Mouse (Mus musculus): ENCODE measurements at regions not wholly inside any gene's neighbourhood (a gene's known extent, or its start where the extent isn't known, plus 50 kb on each side); places are given as distances from the start of the nearest gene placed in this dataset.
A peak's percentile ranks its signal among the peaks of the same experiment; 100 is the strongest.

DNA sequence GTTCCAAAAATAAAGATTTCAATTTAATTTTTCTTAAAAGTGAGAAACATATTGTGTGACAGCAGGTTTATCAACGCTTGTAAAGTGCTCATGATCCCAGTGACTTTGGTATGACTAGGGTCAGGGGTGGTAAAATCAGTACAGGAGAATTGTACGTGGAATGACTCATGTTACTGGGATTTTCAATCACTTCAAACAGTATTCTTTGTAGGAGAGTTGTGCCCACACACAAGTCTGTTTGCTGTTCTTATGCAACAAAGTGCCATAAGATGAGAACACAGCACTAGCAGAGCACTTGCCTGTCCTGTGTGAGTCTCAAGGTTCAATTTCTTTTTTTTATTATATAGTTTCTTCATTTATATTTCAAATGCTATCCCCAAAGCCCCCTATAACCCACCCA lies 166.5 kb downstream of the Smarca1 start:
- no peak for DNase-seq (ENCODE audit: low spot score in 2 of 2)

- DNase-seq (ENCODE audit: low spot score in 2 of 2): peak in 1 of 2 experiments; percentile 1
Observed at GRCm38 (mm10) chrX:47703080-47703479, 189.7 kb downstream of the Smarca1 start.

- no peak for DNase-seq (ENCODE audit: low spot score in 2 of 2)
Observed at GRCm38 (mm10) chrX:47668778-47669177, 224.0 kb downstream of the Smarca1 start.

- DNase-seq (ENCODE audit: low spot score in 2 of 2): no peak
Observed at GRCm38 (mm10) chrX:47646523-47646922, 246.3 kb downstream of the Smarca1 start.

DNA sequence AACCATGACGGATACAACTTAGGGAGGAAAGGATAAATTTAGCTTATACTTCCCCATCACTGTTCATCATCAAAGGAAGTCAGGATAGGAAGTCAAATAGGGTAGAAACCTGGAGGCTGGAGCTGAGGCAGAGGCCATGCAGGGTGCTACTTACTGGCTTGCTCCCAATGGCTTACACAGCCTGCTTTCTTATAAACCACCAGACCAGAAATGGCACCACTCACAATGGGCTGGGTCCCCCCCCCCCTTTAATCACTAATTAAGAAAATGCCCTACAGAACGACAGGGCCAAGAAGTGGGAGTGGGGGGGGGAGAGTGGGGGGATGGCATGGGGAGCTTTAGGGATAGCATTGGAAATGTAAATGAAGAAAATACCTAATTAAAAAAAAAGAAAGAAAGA lies 251.6 kb downstream of the Smarca1 start:
- DNase-seq (ENCODE audit: low spot score in 2 of 2): no peak

- no peak for DNase-seq (ENCODE audit: low spot score in 2 of 2)
Observed at GRCm38 (mm10) chrX:47638831-47639316, 253.9 kb downstream of the Smarca1 start.

DNA sequence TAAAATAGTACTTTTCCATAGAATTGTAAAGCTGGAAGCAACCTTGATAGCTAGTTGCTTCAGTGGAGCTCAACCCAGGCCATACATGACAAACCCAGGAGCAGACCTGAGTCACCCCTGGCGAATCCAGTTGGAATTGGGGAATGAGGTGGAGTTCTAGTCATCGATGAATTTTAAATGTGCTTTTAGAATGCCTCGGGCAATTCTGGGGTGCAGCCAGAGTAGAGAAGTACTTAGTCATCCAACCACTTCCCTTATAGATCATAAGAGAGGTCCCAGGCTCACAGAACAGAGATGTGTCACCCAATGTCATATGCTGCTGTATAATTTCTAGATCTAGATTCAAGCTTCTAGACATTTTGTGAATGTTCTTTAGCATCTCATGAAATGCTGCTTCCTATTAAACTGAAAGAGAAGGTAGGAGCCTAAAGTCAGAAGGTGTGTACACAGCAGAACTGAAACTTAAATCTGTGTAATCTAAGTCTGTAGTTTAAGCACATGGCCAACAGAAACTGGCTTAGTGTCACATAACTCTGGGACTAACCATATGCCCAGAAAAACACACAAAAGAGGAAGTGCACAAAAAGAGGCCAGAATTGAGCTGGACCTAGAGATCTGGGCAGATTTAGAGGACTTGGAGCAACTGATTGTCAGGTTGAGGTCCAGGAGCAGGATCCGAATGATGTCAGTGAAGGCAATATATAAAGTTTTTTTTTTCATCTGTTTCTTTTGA lies 269.7 kb downstream of the Smarca1 start:
- DNase-seq (ENCODE audit: low spot score in 2 of 2): no peak

DNA sequence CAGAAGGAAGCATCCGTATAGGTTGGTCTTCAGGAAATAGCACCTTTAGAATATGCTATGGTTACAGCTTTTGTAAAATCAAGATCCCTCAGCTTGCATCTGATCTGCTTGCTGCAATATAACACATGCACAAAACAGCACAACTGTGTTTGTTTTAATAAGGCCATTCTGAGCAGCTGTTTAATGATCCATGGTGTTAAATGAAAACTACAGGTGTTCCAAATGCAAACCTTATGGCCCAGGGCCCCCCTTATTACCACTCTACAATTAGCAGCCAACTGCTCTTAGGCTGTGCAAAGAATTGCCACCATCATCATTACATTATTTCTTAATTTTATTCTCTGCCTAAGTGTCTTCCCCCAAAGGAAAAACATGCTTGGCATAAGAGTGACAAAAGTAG lies 280.4 kb downstream of the Smarca1 start:
- no peak for DNase-seq (ENCODE audit: low spot score in 2 of 2)
